In the genomic region with DNA sequence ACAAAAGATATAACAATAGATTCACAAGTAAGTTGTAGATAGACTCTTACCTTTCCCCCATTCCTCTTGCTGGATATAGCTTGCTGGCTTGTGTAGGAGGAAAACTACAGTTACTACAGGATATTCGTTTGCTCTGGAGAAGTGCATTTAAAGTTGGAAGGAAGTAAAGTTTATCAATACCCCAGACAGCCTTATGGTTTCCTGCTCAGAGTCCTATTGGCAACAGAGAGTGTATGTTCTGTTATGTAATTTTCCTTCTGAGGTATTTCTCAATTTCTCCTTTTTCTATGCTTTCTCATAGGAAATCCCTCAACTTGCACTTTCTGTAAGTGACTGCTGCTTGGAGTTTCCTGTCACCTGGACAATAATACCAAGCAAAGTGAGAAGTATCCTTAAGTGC, we compare ENCODE assay signal across 15 mouse cellular contexts. TPM values are rescaled to one million over a fixed set of nuclear protein-coding genes. Genes with fewer than 3 reads are reported as not detected.
"Had no signal": no experiment of that assay in that cellular context is flagged by ENCODE, and none has a peak within 500 bp of the region (broad histone marks: within the 10 kb centered on the region; RNA-seq: fewer than 3 reads in every experiment).

No protein-coding gene starts in this region.

RNA-seq across cellular contexts. Expression of a gene that starts 37.5 kb away (rescaled TPM):
- total RNA-seq: heart, postnatal 10 days; heart, postnatal 14 days; heart, postnatal 25 days; heart, postnatal 36 days; heart, postnatal 4 days; hindbrain, postnatal 0 days; layer of hippocampus, adult 18-20 months; layer of hippocampus, adult 2 months; layer of hippocampus, adult 8-10 months; layer of hippocampus, postnatal 10 days; layer of hippocampus, postnatal 14 days; layer of hippocampus, postnatal 25 days; layer of hippocampus, postnatal 36 days; left cerebral cortex, adult 18-20 months; left cerebral cortex, adult 2 months had no signal

RNA-seq across cellular contexts. Expression of a gene that starts 39.2 kb away (rescaled TPM):
- total RNA-seq: heart, postnatal 10 days; heart, postnatal 14 days; heart, postnatal 25 days; heart, postnatal 36 days; hindbrain, postnatal 0 days; layer of hippocampus, adult 18-20 months; layer of hippocampus, adult 2 months; layer of hippocampus, adult 8-10 months; layer of hippocampus, postnatal 10 days; layer of hippocampus, postnatal 14 days; layer of hippocampus, postnatal 25 days; layer of hippocampus, postnatal 36 days; left cerebral cortex, adult 18-20 months; left cerebral cortex, adult 2 months had no signal
